Mouse (Mus musculus): ENCODE data around the gene Gorasp2. TPM values are rescaled to one million over a fixed set of nuclear protein-coding genes. Genes with fewer than 3 reads are reported as not detected.

Gene Gorasp2
- total RNA-seq, 2 experiments from 2014 or later, result 67.3 to 72.1 TPM

- intact Hi-C loops (cut with DNase I), result no loop called here
- DNase-seq, result no peak
Measured at GRCm38 (mm10) chr2:70651820-70652219, 9.6 kb upstream of the Gorasp2 start.

- DNase-seq, result no peak
- intact Hi-C loops (cut with DNase I), result no loop called here
Measured at GRCm38 (mm10) chr2:70657083-70657482, 4.3 kb upstream of the Gorasp2 start.

GRCm38 (mm10) chr2:70661715-70662495, 529 bp downstream of the Gorasp2 start, which contains the start of gene Gm26558:
Gene Gm26558, minus strand, starts transcription at chr2:70662108.
- intact Hi-C loops (cut with DNase I), result no loop called here
- DNase-seq, result no peak

GRCm38 (mm10) chr2:70663764-70664163, 2.4 kb downstream of the Gorasp2 start:
- intact Hi-C loops (cut with DNase I), result no loop called here
- DNase-seq, result no peak

- no peak for DNase-seq
- intact Hi-C loops (cut with DNase I), result no loop called here
Measured at GRCm38 (mm10) chr2:70667016-70667415, 5.6 kb downstream of the Gorasp2 start.

- no peak for DNase-seq
- intact Hi-C loops (cut with DNase I), result no loop called here
Measured at GRCm38 (mm10) chr2:70669241-70669640, 7.9 kb downstream of the Gorasp2 start.

- intact Hi-C loops (cut with DNase I), result no loop called here
Measured at GRCm38 (mm10) chr2:70669896-70670295, 8.5 kb downstream of the Gorasp2 start.

GRCm38 (mm10) chr2:70672476-70672875, 11.1 kb downstream of the Gorasp2 start:
- intact Hi-C loops (cut with DNase I), result no loop called here
- DNase-seq, result no peak

More at GRCm38 (mm10) chr2:70669896-70670295, 8.5 kb downstream of the Gorasp2 start:
- no peak for DNase-seq

- intact Hi-C loops (cut with DNase I), result no loop called here
Measured at GRCm38 (mm10) chr2:70673445-70674126, 12.2 kb downstream of the Gorasp2 start.

GRCm38 (mm10) chr2:70682324-70682723, 20.9 kb downstream of the Gorasp2 start:
- intact Hi-C loops (cut with DNase I), result no loop called here
- no peak for DNase-seq

More at GRCm38 (mm10) chr2:70673445-70674126, 12.2 kb downstream of the Gorasp2 start:
- DNase-seq, result no peak

GRCm38 (mm10) chr2:70688454-70689078, 27.2 kb downstream of the Gorasp2 start:
- intact Hi-C loops (cut with DNase I), result no loop called here
- DNase-seq, result no peak

GRCm38 (mm10) chr2:70690195-70690594, 28.8 kb downstream of the Gorasp2 start:
- no peak for DNase-seq
- intact Hi-C loops (cut with DNase I), result no loop called here

- intact Hi-C loops (cut with DNase I), result no loop called here
- DNase-seq, result no peak
Measured at GRCm38 (mm10) chr2:70695712-70696111, 34.3 kb downstream of the Gorasp2 start.

- DNase-seq, result no peak
- intact Hi-C loops (cut with DNase I), result loop anchor here (5.0 kb wide), 1 partner anchor 126 kb away; the partner anchor contains the start of gene Tlk1
Measured at GRCm38 (mm10) chr2:70700851-70701250, 39.5 kb downstream of the Gorasp2 start.

GRCm38 (mm10) chr2:70701571-70701970, 40.2 kb downstream of the Gorasp2 start:
- intact Hi-C loops (cut with DNase I), result loop anchor here (5.0 kb wide), 1 partner anchor 126 kb away; the partner anchor contains the start of gene Tlk1
- no peak for DNase-seq

GRCm38 (mm10) chr2:70702403-70702802, 41.0 kb downstream of the Gorasp2 start:
- no peak for DNase-seq
- intact Hi-C loops (cut with DNase I), result loop anchor here (5.0 kb wide), 1 partner anchor 125 kb away; the partner anchor contains the start of gene Tlk1

GRCm38 (mm10) chr2:70708986-70709730, 47.8 kb downstream of the Gorasp2 start:
- DNase-seq, result no peak

GRCm38 (mm10) chr2:70710236-70710635, 48.9 kb downstream of the Gorasp2 start:
- no peak for DNase-seq
- intact Hi-C loops (cut with DNase I), result no loop called here

More at GRCm38 (mm10) chr2:70708986-70709730, 47.8 kb downstream of the Gorasp2 start:
- intact Hi-C loops (cut with DNase I), result loop anchor here (5.0 kb wide), 1 partner anchor 328 kb away; no protein-coding TSS in a partner anchor

GRCm38 (mm10) chr2:70710878-70711277, 49.5 kb downstream of the Gorasp2 start:
- no peak for DNase-seq
- intact Hi-C loops (cut with DNase I), result no loop called here

- intact Hi-C loops (cut with DNase I), result no loop called here
Measured at GRCm38 (mm10) chr2:70723610-70724243, 62.4 kb downstream of the Gorasp2 start.

More at GRCm38 (mm10) chr2:70723610-70724243, 62.4 kb downstream of the Gorasp2 start:
- no peak for DNase-seq
